Mouse (Mus musculus) embryonic fibroblast, embryonic 13.5 days (primary cell): Measurements from ENCODE around the gene Dennd1a.

Experiments used
- CTCF ChIP-seq: IDR thresholded peaks from 2 replicates; pipeline ENCODE4 v1.5.1; 2011; ENCODE audit warnings: mild to moderate bottlenecking, control low read depth, low read length, moderate library complexity, borderline replicate concordance; ENCODE audit not compliant: insufficient read depth
- POLR2A ChIP-seq: IDR thresholded peaks from 2 replicates; pipeline ENCODE4 v1.6.1; 2011; ENCODE audit warnings: low read depth, mild to moderate bottlenecking, control low read depth, low read length, moderate library complexity

DNA sequence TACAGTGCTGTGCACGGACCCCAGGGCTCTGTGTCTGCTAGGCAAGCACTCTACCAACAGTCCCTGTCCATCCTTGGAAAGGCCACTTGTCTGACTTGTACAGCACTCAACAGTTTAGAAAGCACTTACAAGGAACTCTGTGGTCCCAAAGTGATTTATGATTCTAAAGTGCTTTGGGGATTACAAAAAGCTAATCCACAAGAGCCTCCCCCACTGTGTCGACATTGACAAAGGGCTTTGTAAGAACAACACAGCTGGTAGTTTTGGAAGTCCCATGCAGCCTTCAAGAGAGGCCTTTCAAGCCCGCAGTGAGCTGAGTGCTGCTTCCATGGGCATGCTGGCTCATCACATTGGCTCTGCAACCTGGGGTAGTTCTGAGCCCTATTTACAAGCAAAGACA lies 523.6 kb downstream of the Dennd1a start:
- no peak for TF ChIP-seq POLR2A
- no peak for TF ChIP-seq CTCF
